Mouse (Mus musculus) lung, adult 10 weeks (tissue): ENCODE data around the gene Apol7b. TPM values are rescaled to one million over a fixed set of nuclear protein-coding genes. Genes with fewer than 3 reads are reported as not detected.

ENCODE experiments used
- polyA plus RNA-seq: library from polyadenylated mRNA; stranded (reverse); fragments of 350-450 nt; fragmentation: Illumina TruSeq; extraction: RNeasy Lipid Tissue Mini Kit (QIAGEN cat#74804); gene quantifications from one replicate; pipeline ENCODE4 v1.2.3, GENCODE M21; 2014; ENCODE audit warnings: low read depth, low replicate concordance; ENCODE audit not compliant: insufficient read depth

The Apol7b gene
- polyA plus RNA-seq, result not detected

GRCm38 (mm10) chr15:77447392-77447791 is at the start of gene Apol7b:
Gene Apol7b, minus strand, starts transcription at chr15:77447492.

GRCm38 (mm10) chr15:77476693-77477092 is 29.4 kb upstream of the Apol7b start, which contains the start of gene Apol10a:
Gene Apol10a, plus strand, starts transcription at chr15:77477047.

GRCm38 (mm10) chr15:77411035-77411434 is 36.3 kb downstream of the Apol7b start, which contains the start of gene Apol9a:
Gene Apol9a, minus strand, starts transcription at chr15:77411135.

GRCm38 (mm10) chr15:77399027-77399426 is 48.3 kb downstream of the Apol7b start, which contains the start of gene Apol7a:
Gene Apol7a, minus strand, starts transcription at chr15:77399110.

Other genes starting within 250 kb of the Apol7b start
- gene Rbfox2, start 140.5 kb downstream of the Apol7b start, polyA plus RNA-seq, result 11.6 TPM
- gene Apol7a, start 48.4 kb downstream of the Apol7b start, polyA plus RNA-seq, result 0.37 TPM
- 3.4 TPM for gene Apol9a, start 36.4 kb downstream of the Apol7b start, polyA plus RNA-seq
- gene Apol10a, start 29.6 kb upstream of the Apol7b start, polyA plus RNA-seq, result not detected
- gene Apol11a, start 60.8 kb upstream of the Apol7b start, polyA plus RNA-seq, result not detected
- 1.2 TPM for gene Apol7c, start 85.8 kb upstream of the Apol7b start, polyA plus RNA-seq
- not detected for gene 1700025B11Rik, start 114.4 kb upstream of the Apol7b start, polyA plus RNA-seq
- 2.4 TPM for gene Apol10b, start 148.6 kb upstream of the Apol7b start, polyA plus RNA-seq
- gene Gm36245, start 151.8 kb upstream of the Apol7b start, polyA plus RNA-seq, result not detected
- gene Apol11b, start 195.8 kb upstream of the Apol7b start, polyA plus RNA-seq, result not detected